Mouse (Mus musculus) CH12.LX (cell line): ENCODE measurements around the gene Tmem239. TPM values are rescaled to one million over a fixed set of nuclear protein-coding genes. Genes with fewer than 3 reads are reported as not detected.

Source experiments
- DNase-seq: peaks from one replicate; pipeline ENCODE4 v3.0.0-alpha.2; 2013; ENCODE audit errors: extremely low read depth
- H3K27ac ChIP-seq: 2 replicates; pipeline ENCODE4 v1.5.1; 2012; ENCODE audit warnings: low read depth, mild to moderate bottlenecking, control low read depth, moderate library complexity; ENCODE audit not compliant: insufficient read depth
- H3K27me3 ChIP-seq: replicated peaks from 2 replicates; pipeline ENCODE3; 2012; ENCODE audit warnings: inconsistent platforms
- H3K36me3 ChIP-seq, 2 experiments: replicated peaks in 1 of 2; 2 replicates each; pipeline versions ENCODE3 to v1.6.1; 2012; ENCODE audit warnings: inconsistent platforms in 1 of 2, low read length in 1 of 2, mild to moderate bottlenecking in 1 of 2, mixed read lengths in 1 of 2, moderate library complexity in 1 of 2; ENCODE audit not compliant: control insufficient read depth in 1 of 2, insufficient read depth in 1 of 2
- H3K4me1 ChIP-seq, 2 experiments: 2 replicates each; pipeline ENCODE4 v1.6.1; 2012; ENCODE audit warnings: inconsistent platforms in 1 of 2, moderate library complexity in 1 of 2; ENCODE audit not compliant: insufficient read depth in 2 of 2, control insufficient read depth in 1 of 2
- H3K4me2 ChIP-seq: 2 replicates; pipeline ENCODE4 v1.6.1; 2012; ENCODE audit warnings: low read depth, mild to moderate bottlenecking, control low read depth; ENCODE audit not compliant: poor library complexity, insufficient read depth, severe bottlenecking
- H3K4me3 ChIP-seq, 3 experiments: fragments of 150-350 bp in 1 of 3; sonication (generic) in 1 of 3; replicated peaks in 1 of 3; 2 replicates each; pipeline versions ENCODE3 to v1.5.1; 2011 to 2012; ENCODE audit warnings: low read depth in 2 of 3, low read length in 2 of 3, mild to moderate bottlenecking in 2 of 3, moderate library complexity in 2 of 3, control low read depth in 1 of 3, improper control_type of control experiment in 1 of 3, inconsistent platforms in 1 of 3, mixed read lengths in 1 of 3; ENCODE audit not compliant: poor library complexity in 1 of 3
- H3K79me2 ChIP-seq: replicated peaks from 2 replicates; pipeline ENCODE4 v1.6.1; 2012; ENCODE audit warnings: mild to moderate bottlenecking, moderate library complexity; ENCODE audit not compliant: control insufficient read depth, poor library complexity, insufficient read depth, severe bottlenecking; ENCODE audit errors: extremely low read depth
- H3K9ac ChIP-seq: 2 replicates; pipeline ENCODE4 v1.6.1; 2012; ENCODE audit warnings: low read depth, mild to moderate bottlenecking, control low read depth, moderate library complexity; ENCODE audit not compliant: insufficient read depth
- H3K9me3 ChIP-seq: replicated peaks from 2 replicates; pipeline ENCODE3; 2012; ENCODE audit warnings: low read length, inconsistent platforms, mixed read lengths
- CHD1 ChIP-seq: IDR thresholded peaks from 2 replicates; pipeline ENCODE4 v1.6.1; 2012; ENCODE audit warnings: low read depth, low read length, improper control_type of control experiment, inconsistent platforms
- E2F4 ChIP-seq: IDR thresholded peaks from 2 replicates; pipeline ENCODE4 v1.6.1; 2011; ENCODE audit warnings: low read depth, low read length, improper control_type of control experiment; ENCODE audit not compliant: insufficient replicate concordance
- EP300 ChIP-seq: IDR thresholded peaks from 2 replicates; pipeline ENCODE4 v1.6.1; 2011; ENCODE audit warnings: low read length, improper control_type of control experiment
- GABPA ChIP-seq: IDR thresholded peaks from 2 replicates; pipeline ENCODE4 v1.6.1; 2012; ENCODE audit warnings: low read depth, low read length, improper control_type of control experiment, inconsistent platforms; ENCODE audit not compliant: insufficient replicate concordance
- HCFC1 ChIP-seq: IDR thresholded peaks from 2 replicates; pipeline ENCODE4 v1.6.1; 2012; ENCODE audit warnings: low read depth, mild to moderate bottlenecking, inconsistent platforms, low read length, improper control_type of control experiment
- JUND ChIP-seq: conservative IDR thresholded peaks from 2 replicates; pipeline ENCODE4 v1.6.1; 2011; ENCODE audit warnings: low read depth, low read length, improper control_type of control experiment
- MAX ChIP-seq: IDR thresholded peaks from 2 replicates; pipeline ENCODE4 v1.6.1; 2011; ENCODE audit warnings: low read length, improper control_type of control experiment
- MEF2A ChIP-seq: IDR thresholded peaks from 2 replicates; pipeline ENCODE4 v1.6.1; 2014; ENCODE audit warnings: low read depth, mild to moderate bottlenecking, inconsistent platforms, low read length, improper control_type of control experiment, borderline replicate concordance
- MXI1 ChIP-seq: IDR thresholded peaks from 2 replicates; pipeline ENCODE4 v1.6.1; 2011; ENCODE audit warnings: mild to moderate bottlenecking, low read depth, low read length, improper control_type of control experiment
- MYC ChIP-seq: IDR thresholded peaks from 2 replicates; pipeline ENCODE4 v1.6.1; 2011; ENCODE audit warnings: low read depth, mild to moderate bottlenecking, improper control_type of control experiment, low read length
- POLR2A ChIP-seq: IDR thresholded peaks from 2 replicates; pipeline ENCODE4 v1.6.1; 2011; ENCODE audit warnings: low read depth, mild to moderate bottlenecking, improper control_type of control experiment, low read length
- POLR2AphosphoS2 ChIP-seq: IDR thresholded peaks from 2 replicates; pipeline ENCODE4 v1.6.1; 2011; ENCODE audit warnings: low read depth, low read length, improper control_type of control experiment
- SIN3A ChIP-seq: IDR thresholded peaks from 2 replicates; pipeline ENCODE4 v1.6.1; 2012; ENCODE audit warnings: low read length, improper control_type of control experiment, inconsistent platforms
- TCF12 ChIP-seq: IDR thresholded peaks from 2 replicates; pipeline ENCODE4 v1.6.1; 2014; ENCODE audit warnings: low read depth, mild to moderate bottlenecking, inconsistent platforms, low read length, improper control_type of control experiment
- UBTF ChIP-seq: IDR thresholded peaks from 2 replicates; pipeline ENCODE4 v1.6.1; 2012; ENCODE audit warnings: low read depth, mild to moderate bottlenecking, inconsistent platforms, low read length, improper control_type of control experiment, moderate library complexity
- USF2 ChIP-seq: conservative IDR thresholded peaks from 2 replicates; pipeline ENCODE4 v1.6.1; 2011; ENCODE audit warnings: low read depth, low read length, improper control_type of control experiment
- ZC3H11A ChIP-seq: IDR thresholded peaks from 2 replicates; pipeline ENCODE4 v1.6.1; 2012; ENCODE audit warnings: low read depth, mild to moderate bottlenecking, inconsistent platforms, low read length, improper control_type of control experiment
- ZMIZ1 ChIP-seq: IDR thresholded peaks from 2 replicates; pipeline ENCODE4 v1.6.1; 2012; ENCODE audit warnings: low read depth, mild to moderate bottlenecking, inconsistent platforms, low read length, improper control_type of control experiment
- ZNF384 ChIP-seq: IDR thresholded peaks from 2 replicates; pipeline ENCODE4 v1.6.1; 2012; ENCODE audit warnings: low read depth, low read length, improper control_type of control experiment, inconsistent platforms
- dilution Hi-C: fragments of 300-500 bp; cut with MboI; formaldehyde crosslinking; loops from 2 replicates; pipeline ENCODE4 v1.14.3; 2020; ENCODE audit warnings: low sequenced_read_pairs; ENCODE audit not compliant: extremely low pct_unique_long_range_greater_than_20kb, extremely low pct_ligation_motif_present
- in situ Hi-C: fragments of 300-500 bp; cut with MboI; formaldehyde crosslinking; loops from 3 replicates; pipeline ENCODE4 v1.14.3; 2019; ENCODE audit warnings: low sequenced_read_pairs, low pct_ligation_motif_present, low pct_unique_long_range_greater_than_20kb, mixed read lengths
- polyA plus RNA-seq: library from polyadenylated mRNA; unstranded; fragments of >175 nt; gene quantifications from 2 replicates; pipeline ENCODE4 v1.2.1, GENCODE M21; 2012; ENCODE audit warnings: low read depth; ENCODE audit not compliant: insufficient read length
- total RNA-seq, 2 experiments: library from RNA; depleted of rRNA; stranded (reverse); fragments of 300-350 nt in 1 of 2; fragments of >200 nt in 1 of 2; gene quantifications; 2 replicates each; pipeline ENCODE4 v1.2.3; 2012 to 2014

Tmem239 gene
- total and polyA plus RNA-seq, 3 experiments = not detected

- in situ Hi-C loops = no loop called here
- no peak overlapping the region for H3K4me2 ChIP-seq
- dilution Hi-C loops = no loop called here
- TF ChIP-seq MAX (no peak), GABPA (no peak), ZMIZ1 (no peak), SIN3A (no peak), ZC3H11A (no peak), ZNF384 (no peak), HCFC1 (no peak), EP300 (no peak), MXI1 (no peak), JUND (no peak), CHD1 (no peak), USF2 (no peak)
- TF ChIP-seq, all 38 proteins: peak for 0
- Histone ChIP-seq H3K36me3 (no peaks in the 10 kb centered on the region), H3K4me3 (no peak overlapping the region), H3K27ac (no peak overlapping the region), H3K4me1 (no peaks in the 10 kb centered on the region), H3K9me3 (no peaks in the 10 kb centered on the region), H3K27me3 (no peaks in the 10 kb centered on the region), H3K9ac (no peak overlapping the region), H3K79me2 (no peaks in the 10 kb centered on the region)
- DNase-seq = no peak
These were observed 6.2 kb upstream of the Tmem239 start for GRCm38 (mm10) chr2:130400046-130400445.

- H3K36me3 ChIP-seq = no peaks in the 10 kb centered on the region
- no peak overlapping the region for H3K27ac ChIP-seq
- dilution Hi-C loops = no loop called here
- in situ Hi-C loops = no loop called here
- no peaks in the 10 kb centered on the region for H3K79me2 ChIP-seq
- H3K27me3 ChIP-seq = no peaks in the 10 kb centered on the region
- H3K4me3 ChIP-seq = no peak overlapping the region
- no peaks in the 10 kb centered on the region for H3K4me1 ChIP-seq
- no peak overlapping the region for H3K9ac ChIP-seq
- no peak for DNase-seq
- TF ChIP-seq POLR2A (no peak), HCFC1 (no peak), E2F4 (no peak), CHD1 (no peak), POLR2AphosphoS2 (no peak), MEF2A (no peak), UBTF (no peak), TCF12 (no peak), SIN3A (no peak), GABPA (no peak), MYC (no peak)
- H3K9me3 ChIP-seq = no peaks in the 10 kb centered on the region
- no peak overlapping the region for H3K4me2 ChIP-seq
These were observed 4.4 kb upstream of the Tmem239 start for GRCm38 (mm10) chr2:130401891-130402290.
